Mouse (Mus musculus) embryo, embryonic 10 days (tissue): ENCODE measurements around the gene Cd2.

Experiments
- DNase-seq: peaks from one replicate; pipeline ENCODE4 v3.0.0-alpha.2; 2015; ENCODE audit warnings: low spot score

The Cd2 gene

GRCm38 (mm10) chr3:101228868-101229550, 58.7 kb downstream of the Cd2 start:
- no peak for DNase-seq

- DNase-seq = no peak
These were observed 59.7 kb downstream of the Cd2 start for GRCm38 (mm10) chr3:101228066-101228465.
